Mouse (Mus musculus): ENCODE measurements around the gene Nol6. TPM values are rescaled to one million over a fixed set of nuclear protein-coding genes. Genes with fewer than 3 reads are reported as not detected.

Nol6 gene
- polyA plus RNA-seq, 1 experiment: 47.8 TPM

DNA sequence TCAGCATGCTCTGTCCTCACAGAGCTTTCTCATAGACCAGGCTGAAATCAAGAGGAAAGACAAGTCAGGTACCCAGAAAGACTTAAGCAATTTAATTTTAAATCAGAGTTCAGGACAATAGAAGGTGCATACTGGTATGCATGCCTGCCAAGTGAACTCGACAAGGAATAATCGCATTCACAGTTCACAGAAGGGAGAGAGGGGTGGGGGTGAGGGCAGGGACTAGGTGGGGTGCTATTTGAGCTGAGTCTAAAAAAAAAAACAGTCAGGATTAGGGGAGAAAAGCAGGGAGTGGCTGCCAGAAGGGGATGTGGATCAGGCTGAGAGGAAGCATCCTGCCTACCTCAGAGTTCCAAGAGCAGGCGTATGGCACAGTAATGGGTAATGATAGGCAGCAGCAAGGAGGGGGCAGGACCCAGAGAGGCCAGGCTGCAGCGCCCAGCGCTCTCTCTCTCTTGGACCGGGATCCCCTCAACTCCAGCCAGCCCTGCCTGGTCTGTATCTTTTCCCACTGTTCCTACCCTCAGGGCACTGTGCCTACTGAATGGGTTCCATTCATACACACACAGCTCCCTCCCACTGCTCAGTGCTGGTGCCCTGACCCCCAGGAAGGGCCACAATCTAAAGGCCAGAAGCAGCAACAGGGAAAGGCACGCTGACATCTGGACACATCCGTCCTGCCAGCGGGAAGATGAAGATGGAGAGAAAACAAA lies 9.7 kb downstream of the Nol6 start:
- Histone ChIP-seq H3K36me3 (ENCODE audit: control insufficient read depth, insufficient read depth, low read length) (peaks cover 31% of the 10 kb centered on the region), H3K27me3 (ENCODE audit: control insufficient read depth, insufficient read depth, low read length) (no peaks in the 10 kb centered on the region), H3K4me1 (replicated peaks; ENCODE audit: control insufficient read depth, insufficient read depth, low read length) (no peaks in the 10 kb centered on the region), H3K4me3 (ENCODE audit: control insufficient read depth, insufficient read depth, low read length) (no peak overlapping the region), H3K27ac (ENCODE audit: control insufficient read depth, insufficient read depth, low read length) (no peak overlapping the region)
- DNase-seq: no peak
- TF ChIP-seq CTCF (IDR thresholded peaks at IDR 0.05; ENCODE audit: borderline replicate concordance, control insufficient read depth, extremely low read depth, insufficient read depth, low read length, poor library complexity): no peak
- no peak for TF ChIP-seq POLR2A (IDR thresholded peaks at IDR 0.05; ENCODE audit: control insufficient read depth, extremely low read depth, insufficient read depth, low read length, poor library complexity)
- WGBS: 96% methylated on average over 9 of the region's 9 CpGs

DNA sequence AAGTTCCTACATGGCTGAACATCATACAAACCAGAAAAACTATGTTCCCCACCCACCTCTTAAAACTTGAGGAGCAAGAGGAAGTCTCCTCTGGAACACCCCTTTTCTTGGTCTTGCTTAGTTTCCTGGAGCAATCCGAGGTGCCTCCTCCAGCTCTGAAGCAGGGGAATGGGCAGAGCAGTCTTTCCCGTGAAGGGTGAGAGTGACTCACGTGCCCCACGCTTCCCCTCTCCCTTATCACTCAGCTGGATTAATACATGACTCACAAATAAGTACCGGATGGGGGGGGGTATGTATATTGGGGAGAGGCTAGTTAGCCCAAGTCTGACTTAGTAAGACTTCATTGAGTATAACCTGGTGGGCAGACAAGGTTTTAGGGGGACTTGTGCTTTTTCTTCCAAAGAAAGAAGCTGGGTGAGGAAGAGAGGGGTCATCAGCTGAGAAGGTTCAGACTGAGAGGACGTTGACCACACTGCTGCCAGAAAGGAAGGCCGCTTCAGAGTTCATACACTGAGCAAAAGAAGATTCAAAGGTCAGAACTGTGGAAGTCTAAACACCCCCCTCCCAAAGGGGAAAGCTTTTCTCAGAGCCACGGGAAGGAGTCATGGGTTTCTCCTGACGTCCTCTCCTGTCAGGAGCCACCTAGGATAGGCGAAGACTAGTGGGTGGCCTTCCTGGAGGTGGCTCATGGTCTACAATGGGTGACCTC lies 15.4 kb downstream of the Nol6 start:
- Histone ChIP-seq H3K27me3 (ENCODE audit: control insufficient read depth, insufficient read depth, low read length) (no peaks in the 10 kb centered on the region), H3K4me1 (replicated peaks; ENCODE audit: control insufficient read depth, insufficient read depth, low read length) (no peaks in the 10 kb centered on the region), H3K27ac (ENCODE audit: control insufficient read depth, insufficient read depth, low read length) (no peak overlapping the region), H3K36me3 (ENCODE audit: control insufficient read depth, insufficient read depth, low read length) (no peaks in the 10 kb centered on the region), H3K4me3 (ENCODE audit: control insufficient read depth, insufficient read depth, low read length) (no peak overlapping the region)
- DNase-seq: no peak
- TF ChIP-seq POLR2A (IDR thresholded peaks at IDR 0.05; ENCODE audit: control insufficient read depth, extremely low read depth, insufficient read depth, low read length, poor library complexity) (no peak), CTCF (IDR thresholded peaks at IDR 0.05; ENCODE audit: borderline replicate concordance, control insufficient read depth, extremely low read depth, insufficient read depth, low read length, poor library complexity) (no peak)
- 78% methylated on average over 10 of the region's 10 CpGs for WGBS

DNA sequence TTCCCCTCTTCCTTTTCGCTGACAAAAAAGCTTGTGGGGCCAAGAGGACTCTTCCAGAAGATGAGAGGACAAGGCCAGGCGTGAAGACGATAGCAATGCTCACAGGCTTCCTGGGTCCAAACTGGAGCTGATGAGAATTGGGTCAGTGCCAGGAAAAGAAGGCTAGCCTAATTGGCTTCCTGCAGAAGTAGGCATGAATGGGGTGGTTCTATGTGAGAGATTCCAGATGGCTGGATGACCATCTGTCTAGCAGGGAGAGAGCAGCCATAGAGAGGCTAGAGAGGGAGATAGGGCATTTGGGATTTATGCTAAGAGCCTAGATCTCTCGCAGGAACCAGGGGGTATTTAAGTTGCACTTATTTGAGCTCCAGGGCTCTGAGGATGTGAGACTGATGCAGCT lies 16.8 kb downstream of the Nol6 start:
- no peak overlapping the region for H3K27ac ChIP-seq (ENCODE audit: control insufficient read depth, insufficient read depth, low read length)
- DNase-seq: no peak
- H3K36me3 ChIP-seq (ENCODE audit: control insufficient read depth, insufficient read depth, low read length): no peaks in the 10 kb centered on the region
- no peaks in the 10 kb centered on the region for H3K4me1 ChIP-seq (replicated peaks; ENCODE audit: control insufficient read depth, insufficient read depth, low read length)
- TF ChIP-seq POLR2A (IDR thresholded peaks at IDR 0.05; ENCODE audit: control insufficient read depth, extremely low read depth, insufficient read depth, low read length, poor library complexity) (no peak), CTCF (IDR thresholded peaks at IDR 0.05; ENCODE audit: borderline replicate concordance, control insufficient read depth, extremely low read depth, insufficient read depth, low read length, poor library complexity) (no peak)
- H3K27me3 ChIP-seq (ENCODE audit: control insufficient read depth, insufficient read depth, low read length): no peaks in the 10 kb centered on the region
- 93% methylated on average over 4 of the region's 4 CpGs for WGBS
- H3K4me3 ChIP-seq (ENCODE audit: control insufficient read depth, insufficient read depth, low read length): no peak overlapping the region

DNA sequence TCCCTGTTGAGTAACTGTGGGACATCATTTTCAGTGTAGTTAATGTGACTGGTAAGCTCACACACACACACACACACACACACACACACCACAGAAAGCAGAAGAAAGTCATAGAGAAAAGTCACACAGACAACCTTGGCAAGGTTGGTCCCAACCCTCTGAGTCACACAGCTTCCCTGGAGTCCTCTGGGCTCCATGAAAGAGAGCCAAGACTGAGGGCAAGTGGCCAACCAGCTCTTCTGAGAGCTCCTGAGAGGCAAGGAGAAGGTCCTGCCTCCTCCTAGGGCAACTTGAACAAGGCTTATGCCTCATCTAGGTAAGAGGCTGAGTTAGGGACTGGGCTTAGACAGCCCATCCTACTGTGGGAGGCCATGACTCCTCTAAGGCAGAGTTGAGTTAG lies 21.4 kb downstream of the Nol6 start:
- TF ChIP-seq CTCF (IDR thresholded peaks at IDR 0.05; ENCODE audit: borderline replicate concordance, control insufficient read depth, extremely low read depth, insufficient read depth, low read length, poor library complexity): no peak
- no peak for TF ChIP-seq POLR2A (IDR thresholded peaks at IDR 0.05; ENCODE audit: control insufficient read depth, extremely low read depth, insufficient read depth, low read length, poor library complexity)
- Histone ChIP-seq H3K4me3 (ENCODE audit: control insufficient read depth, insufficient read depth, low read length) (no peak overlapping the region), H3K27ac (ENCODE audit: control insufficient read depth, insufficient read depth, low read length) (no peak overlapping the region), H3K4me1 (replicated peaks; ENCODE audit: control insufficient read depth, insufficient read depth, low read length) (peaks cover 6% of the 10 kb centered on the region), H3K27me3 (ENCODE audit: control insufficient read depth, insufficient read depth, low read length) (peaks cover 2% of the 10 kb centered on the region; the same call in 1 of the 2 replicates), H3K36me3 (ENCODE audit: control insufficient read depth, insufficient read depth, low read length) (no peaks in the 10 kb centered on the region)
- DNase-seq: no peak

- H3K27me3 ChIP-seq (ENCODE audit: control insufficient read depth, insufficient read depth, low read length): peaks cover 2% of the 10 kb centered on the region; the same call in 1 of the 2 replicates
- H3K4me3 ChIP-seq (ENCODE audit: control insufficient read depth, insufficient read depth, low read length): no peak overlapping the region
- H3K36me3 ChIP-seq (ENCODE audit: control insufficient read depth, insufficient read depth, low read length): no peaks in the 10 kb centered on the region
- DNase-seq: no peak
- TF ChIP-seq CTCF (IDR thresholded peaks at IDR 0.05; ENCODE audit: borderline replicate concordance, control insufficient read depth, extremely low read depth, insufficient read depth, low read length, poor library complexity) (no peak), POLR2A (IDR thresholded peaks at IDR 0.05; ENCODE audit: control insufficient read depth, extremely low read depth, insufficient read depth, low read length, poor library complexity) (no peak)
- peaks cover 17% of the 10 kb centered on the region for H3K4me1 ChIP-seq (replicated peaks; ENCODE audit: control insufficient read depth, insufficient read depth, low read length)
- WGBS: 92% methylated on average over 1 of the region's 1 CpGs
- H3K27ac ChIP-seq (ENCODE audit: control insufficient read depth, insufficient read depth, low read length): no peak overlapping the region
Observed at GRCm38 (mm10) chr4:41100986-41101385, 23.3 kb downstream of the Nol6 start.

DNA sequence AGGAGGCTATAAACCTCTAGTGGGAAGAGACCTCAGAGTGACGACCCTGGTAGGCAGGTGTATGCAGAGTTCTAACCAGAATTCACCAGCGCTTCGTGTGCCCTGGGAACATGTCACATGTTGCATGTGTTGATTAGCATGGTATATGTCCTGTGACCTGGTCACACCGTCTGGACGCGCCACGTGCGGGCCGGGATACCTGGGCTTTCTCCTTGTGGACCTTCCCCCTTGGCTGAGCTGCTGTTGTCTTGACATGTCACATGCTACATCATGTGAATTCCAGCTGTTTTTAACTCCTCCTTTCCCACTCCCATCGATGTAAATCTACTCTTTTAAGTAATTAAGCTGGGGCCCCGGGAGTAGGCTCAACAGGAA lies 25.7 kb downstream of the Nol6 start:
- peaks cover 2% of the 10 kb centered on the region; the same call in 1 of the 2 replicates for H3K27me3 ChIP-seq (ENCODE audit: control insufficient read depth, insufficient read depth, low read length)
- no peak overlapping the region for H3K4me3 ChIP-seq (ENCODE audit: control insufficient read depth, insufficient read depth, low read length)
- peaks cover 17% of the 10 kb centered on the region for H3K4me1 ChIP-seq (replicated peaks; ENCODE audit: control insufficient read depth, insufficient read depth, low read length)
- no peak overlapping the region for H3K27ac ChIP-seq (ENCODE audit: control insufficient read depth, insufficient read depth, low read length)
- TF ChIP-seq CTCF (IDR thresholded peaks at IDR 0.05; ENCODE audit: borderline replicate concordance, control insufficient read depth, extremely low read depth, insufficient read depth, low read length, poor library complexity) (no peak), POLR2A (IDR thresholded peaks at IDR 0.05; ENCODE audit: control insufficient read depth, extremely low read depth, insufficient read depth, low read length, poor library complexity) (no peak)
- WGBS: 19% methylated on average over 11 of the region's 11 CpGs
- no peaks in the 10 kb centered on the region for H3K36me3 ChIP-seq (ENCODE audit: control insufficient read depth, insufficient read depth, low read length)
- DNase-seq: no peak
